Mouse (Mus musculus) 3134 (cell line): ENCODE data around the gene AF067061.
"Not testable (repeated sequence)": the region's sequence is repeated elsewhere in the genome, so short reads cannot be mapped to it uniquely, and the experiment has no call there.

Experiments used
- DNase-seq: peaks from one replicate; pipeline ENCODE4 v3.0.0-alpha.2; 2011; ENCODE audit warnings: low spot score; ENCODE audit not compliant: insufficient read length; ENCODE audit errors: extremely low read depth

Gene AF067061

GRCm38 (mm10) chr13:120262870-120263269 lies at the start of gene AF067061:
AF067061 (plus strand) TSS chr13:120263114.
- not testable (repeated sequence) for DNase-seq

DNA sequence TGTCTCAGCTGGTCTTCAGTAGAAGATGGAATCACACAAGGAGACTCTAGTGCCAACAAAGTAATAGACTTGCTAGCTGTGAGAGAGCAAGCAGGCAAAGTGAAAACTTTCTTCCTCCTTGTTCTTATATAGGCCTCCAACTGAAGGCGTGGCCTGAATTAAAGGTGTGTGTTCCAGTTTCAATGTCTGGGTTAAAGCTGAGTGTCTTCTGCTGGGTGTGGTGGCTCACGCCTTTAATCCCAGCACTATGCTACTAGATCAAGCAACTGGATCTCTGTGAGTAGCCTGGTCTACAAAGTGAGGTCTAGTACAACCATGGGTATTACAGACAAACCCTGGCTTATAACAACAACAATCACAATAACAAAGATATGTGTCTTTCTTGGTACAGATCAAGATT lies 47.1 kb upstream of the AF067061 start, which contains the start of gene Gm21762:
Gene Gm21762, minus strand, starts transcription at position 101 of the 400 bp plus-strand sequence.
- DNase-seq = not testable (repeated sequence)

DNA sequence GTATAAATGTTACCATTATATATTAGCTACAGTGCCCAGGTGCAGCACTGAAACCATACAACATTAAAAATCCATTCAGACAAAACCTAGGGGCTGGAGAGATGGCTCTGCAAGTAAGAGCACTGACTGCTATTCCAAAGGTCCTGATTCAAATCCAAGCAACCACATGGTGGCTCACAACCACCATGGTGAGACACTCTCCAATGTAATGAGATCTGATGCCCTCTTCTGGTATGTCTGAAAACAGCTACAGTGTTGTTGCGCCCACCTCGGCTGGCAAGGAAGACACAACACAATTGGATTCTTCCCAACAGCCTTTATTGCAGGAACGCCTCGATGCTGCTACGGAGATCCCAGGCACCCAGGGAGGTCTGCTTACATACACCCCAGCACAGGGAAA lies 42.0 kb upstream of the AF067061 start:
- not testable (repeated sequence) for DNase-seq

DNA sequence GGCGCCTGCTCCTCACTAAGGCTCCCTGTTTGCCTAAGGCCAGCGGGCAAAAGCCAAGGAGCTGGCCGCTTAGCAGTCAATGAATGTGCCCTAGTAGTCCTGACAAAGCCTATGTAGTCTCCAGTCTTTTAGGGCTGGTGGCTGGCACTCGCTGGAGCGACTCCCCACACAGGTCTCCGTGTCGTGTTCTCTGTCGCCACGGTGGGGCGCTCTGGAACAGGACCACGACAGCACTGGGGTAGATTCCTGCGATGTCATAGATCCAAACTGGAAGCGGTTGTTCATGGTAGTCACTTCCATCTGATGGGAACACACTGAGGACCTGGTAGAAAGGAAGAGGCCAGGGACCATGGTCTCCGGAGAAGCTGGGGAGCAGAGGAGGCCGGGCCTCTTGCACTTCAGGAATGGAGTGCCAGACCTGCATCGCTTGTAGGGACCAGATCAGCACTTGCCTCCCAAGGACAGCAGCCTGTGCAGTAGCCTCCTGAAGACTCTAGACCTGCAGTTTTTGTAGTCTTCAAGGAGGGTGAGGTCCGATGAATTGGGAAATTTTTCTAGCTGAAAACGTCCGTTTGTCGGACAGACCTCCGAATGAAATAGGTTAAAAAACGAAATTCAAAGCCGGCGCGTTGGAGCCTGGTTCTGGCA lies 39.8 kb upstream of the AF067061 start:
- DNase-seq = not testable (repeated sequence)

GRCm38 (mm10) chr13:120231798-120232197 lies 31.1 kb upstream of the AF067061 start:
- DNase-seq = not testable (repeated sequence)

GRCm38 (mm10) chr13:120232447-120233049 lies 30.4 kb upstream of the AF067061 start:
- not testable (repeated sequence) for DNase-seq

- DNase-seq = not testable (repeated sequence)
These were observed 24.1 kb upstream of the AF067061 start, which contains the start of gene Gm21731 for GRCm38 (mm10) chr13:120238811-120239210. Gm21731 (plus strand) TSS chr13:120239111.

DNA sequence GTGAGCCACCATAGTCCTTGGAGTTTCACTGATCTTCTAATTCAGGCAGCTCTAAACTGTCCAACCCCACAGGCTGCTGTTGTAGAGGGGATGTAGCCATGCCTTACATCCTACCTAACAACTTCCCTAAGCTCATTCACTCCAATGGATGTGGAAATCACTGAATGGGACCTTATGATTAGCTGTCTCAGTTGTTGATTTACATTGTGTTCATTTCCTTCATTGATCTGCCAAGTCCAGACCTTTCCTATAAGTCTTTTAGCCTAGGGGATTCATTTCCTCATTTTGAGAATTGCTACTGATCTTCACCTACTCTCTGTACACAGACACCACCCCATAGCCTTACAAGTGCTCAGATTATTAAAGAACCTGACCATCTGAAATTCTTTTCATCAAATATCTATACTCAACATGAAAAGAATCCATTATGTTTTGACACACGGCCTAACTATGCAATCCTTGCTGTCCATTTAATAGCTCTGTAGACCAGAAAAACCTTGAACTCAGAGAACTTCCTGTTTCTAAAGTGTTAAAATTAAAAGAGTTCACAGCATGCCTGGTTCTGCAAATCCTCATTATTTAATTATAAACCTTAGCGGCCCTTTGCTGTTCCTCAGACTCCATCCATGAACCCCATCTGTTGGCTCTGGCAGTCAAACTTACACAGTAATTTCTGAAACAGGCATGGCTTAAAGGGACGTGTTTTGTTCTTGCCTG lies 11.5 kb upstream of the AF067061 start:
- not testable (repeated sequence) for DNase-seq

DNA sequence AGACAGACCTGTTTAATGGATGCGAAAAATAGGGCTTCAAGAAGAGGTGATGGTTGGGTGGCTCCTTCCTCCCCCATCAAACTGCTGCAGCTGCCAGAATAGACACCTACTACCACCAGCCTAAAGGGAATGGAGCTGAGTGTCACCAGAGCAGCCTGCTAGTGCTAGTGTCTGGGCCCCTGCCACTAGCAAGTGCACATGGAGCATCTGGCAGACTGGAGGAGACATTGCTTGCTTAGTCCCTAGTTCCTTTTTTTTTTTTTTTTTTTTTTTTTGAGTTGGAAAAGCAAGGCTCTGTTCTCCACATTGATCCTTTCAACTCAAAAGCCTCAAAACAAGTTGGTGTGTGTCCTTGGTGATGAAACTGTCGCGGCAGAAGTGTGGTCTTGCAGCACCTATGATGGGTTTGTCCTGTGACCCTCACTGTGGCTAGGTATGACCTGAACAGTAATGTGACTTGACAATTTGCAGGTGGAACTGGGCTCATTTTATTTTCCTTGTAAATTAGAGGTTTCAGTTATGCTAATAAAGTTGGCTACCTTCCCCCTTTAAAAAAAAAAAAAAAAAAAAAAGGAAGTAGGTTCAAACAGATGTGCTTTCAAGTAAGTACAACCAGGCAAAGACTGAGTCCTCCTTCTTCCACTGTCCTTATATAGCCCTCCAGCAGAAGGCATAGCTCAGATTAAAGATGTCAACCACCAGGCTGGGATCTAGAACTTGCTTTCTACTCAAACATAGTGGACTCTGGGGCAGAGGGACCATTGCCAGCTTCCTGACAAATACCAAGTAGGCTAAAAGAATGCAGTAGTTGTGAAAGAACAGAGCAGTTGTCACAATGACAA lies 3.9 kb upstream of the AF067061 start:
- not testable (repeated sequence) for DNase-seq

DNA sequence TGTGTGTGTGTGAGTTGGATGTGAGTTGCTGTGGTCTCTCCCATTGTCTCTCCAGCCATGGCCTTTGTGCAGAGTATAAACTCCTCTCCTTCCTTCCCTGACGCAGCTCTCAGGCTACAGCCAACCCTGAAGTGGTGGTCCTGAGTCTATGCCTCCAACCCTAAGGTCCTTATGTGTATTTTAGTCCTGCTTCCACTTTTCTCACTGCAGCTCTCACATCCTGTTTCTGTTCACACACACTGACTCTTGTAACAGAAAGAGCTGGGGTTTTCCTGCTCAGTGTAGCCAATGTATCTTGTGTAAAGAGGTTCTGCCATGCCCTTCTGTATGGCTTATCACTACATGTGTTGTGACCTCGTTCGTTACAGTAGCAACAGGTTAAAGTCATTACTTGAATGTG lies 3.2 kb upstream of the AF067061 start:
- DNase-seq = not testable (repeated sequence)

DNA sequence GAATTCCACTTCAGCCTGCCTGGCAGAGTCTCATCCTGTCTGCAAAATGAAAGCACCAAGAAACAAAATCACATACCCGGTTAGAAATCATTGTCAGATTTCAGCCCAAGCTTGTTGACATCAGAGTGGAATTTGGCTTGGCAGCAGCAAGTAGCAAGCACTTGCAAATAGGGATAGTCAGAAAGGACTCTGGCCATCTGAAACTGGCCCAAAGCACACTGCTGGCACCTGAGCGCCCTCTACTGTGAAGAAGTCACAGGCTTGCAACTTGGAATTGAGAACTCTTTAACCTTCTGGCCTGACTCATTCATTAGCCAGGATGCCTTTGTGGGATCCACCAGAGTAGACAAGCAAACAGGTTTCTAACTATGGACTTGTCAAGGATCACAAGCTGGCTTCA lies 14.9 kb downstream of the AF067061 start:
- not testable (repeated sequence) for DNase-seq

GRCm38 (mm10) chr13:120278784-120279183 lies 15.9 kb downstream of the AF067061 start:
- no peak for DNase-seq

DNA sequence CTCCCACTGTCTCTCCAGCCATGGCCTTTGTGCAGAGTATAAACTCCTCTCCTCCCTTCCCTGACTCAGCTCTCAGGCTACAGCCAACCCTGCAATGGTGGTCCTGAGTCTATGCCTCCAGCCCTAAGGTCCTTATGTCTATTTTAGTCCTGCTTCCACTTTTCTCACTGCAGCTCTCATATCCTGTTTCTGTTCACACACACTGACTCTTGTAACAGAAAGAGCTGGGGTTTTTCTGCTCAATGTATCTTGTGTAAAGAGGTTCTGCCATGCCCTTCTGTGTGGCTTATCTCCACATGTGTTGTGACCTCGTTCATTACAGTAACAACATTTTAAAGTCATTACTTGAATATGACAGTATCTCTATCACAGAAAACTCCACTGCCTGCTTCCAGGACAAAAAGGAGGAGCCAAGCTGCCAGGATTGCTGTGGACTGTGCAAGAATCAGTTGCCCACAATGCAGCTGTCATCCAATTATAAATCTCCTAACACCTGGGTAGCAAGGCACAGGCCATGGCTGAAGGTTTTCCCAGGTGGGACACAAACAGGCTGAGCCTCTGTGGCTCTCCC lies 36.5 kb downstream of the AF067061 start:
- DNase-seq = no peak

- DNase-seq = no peak
These were observed 37.1 kb downstream of the AF067061 start, which contains the start of gene BC147527 for GRCm38 (mm10) chr13:120299991-120300442. BC147527 (plus strand) TSS chr13:120300392.

DNA sequence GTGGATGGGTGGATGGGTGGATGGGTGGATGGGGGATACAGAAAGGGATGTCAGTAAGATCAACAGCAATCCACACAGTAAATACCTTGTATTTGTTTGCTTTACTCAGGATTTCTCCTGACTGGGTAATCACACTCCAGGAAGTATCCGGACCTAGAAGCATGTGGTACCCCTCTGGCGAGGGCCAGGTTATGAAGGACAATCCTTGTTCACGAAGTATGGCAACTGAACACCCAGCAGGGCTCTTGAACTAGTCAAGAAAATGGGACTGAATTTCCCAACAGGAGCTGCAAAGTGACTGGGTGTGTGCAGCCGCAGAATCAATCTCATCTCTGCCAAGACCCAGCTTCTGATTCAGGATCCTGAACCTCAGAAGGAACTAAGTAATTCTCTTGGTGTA lies 37.9 kb downstream of the AF067061 start:
- no peak for DNase-seq

- DNase-seq = no peak
These were observed 47.8 kb downstream of the AF067061 start for GRCm38 (mm10) chr13:120310749-120311148.

GRCm38 (mm10) chr13:120313584-120313983 lies 50.7 kb downstream of the AF067061 start:
- no peak for DNase-seq
